Mouse (Mus musculus) brain, embryonic 14.5 days (tissue): Measurements from ENCODE around the gene Dcaf11. TPM values are rescaled to one million over a fixed set of nuclear protein-coding genes. Genes with fewer than 3 reads are reported as not detected.
A peak's percentile ranks its signal among the peaks of the same experiment; 100 is the strongest.

ENCODE experiments used
- DNase-seq: peaks from one replicate; pipeline ENCODE4 v3.0.0-alpha.2; 2011; ENCODE audit warnings: low read depth
- CTCF ChIP-seq: fragments of 200-500 bp; IDR thresholded peaks from 2 replicates; pipeline ENCODE4 v1.5.1; 2012; ENCODE audit warnings: inconsistent platforms, mild to moderate bottlenecking, moderate library complexity, borderline replicate concordance; ENCODE audit not compliant: insufficient read depth, insufficient read length; ENCODE audit errors: extremely low read depth
- POLR2A ChIP-seq: fragments of 200-500 bp; IDR thresholded peaks from 2 replicates; pipeline ENCODE4 v1.6.1; 2012; ENCODE audit warnings: mild to moderate bottlenecking, inconsistent platforms, borderline replicate concordance; ENCODE audit not compliant: poor library complexity, insufficient read depth, insufficient read length, severe bottlenecking; ENCODE audit errors: extremely low read depth
- polyA plus RNA-seq: library from polyadenylated mRNA; depleted of rRNA; stranded (reverse); fragments of >200 nt; gene quantifications from 2 replicates; pipeline ENCODE4 v1.2.3, GENCODE M21; 2012

The Dcaf11 gene
- polyA plus RNA-seq, 1 experiment, result 112 TPM

DNA sequence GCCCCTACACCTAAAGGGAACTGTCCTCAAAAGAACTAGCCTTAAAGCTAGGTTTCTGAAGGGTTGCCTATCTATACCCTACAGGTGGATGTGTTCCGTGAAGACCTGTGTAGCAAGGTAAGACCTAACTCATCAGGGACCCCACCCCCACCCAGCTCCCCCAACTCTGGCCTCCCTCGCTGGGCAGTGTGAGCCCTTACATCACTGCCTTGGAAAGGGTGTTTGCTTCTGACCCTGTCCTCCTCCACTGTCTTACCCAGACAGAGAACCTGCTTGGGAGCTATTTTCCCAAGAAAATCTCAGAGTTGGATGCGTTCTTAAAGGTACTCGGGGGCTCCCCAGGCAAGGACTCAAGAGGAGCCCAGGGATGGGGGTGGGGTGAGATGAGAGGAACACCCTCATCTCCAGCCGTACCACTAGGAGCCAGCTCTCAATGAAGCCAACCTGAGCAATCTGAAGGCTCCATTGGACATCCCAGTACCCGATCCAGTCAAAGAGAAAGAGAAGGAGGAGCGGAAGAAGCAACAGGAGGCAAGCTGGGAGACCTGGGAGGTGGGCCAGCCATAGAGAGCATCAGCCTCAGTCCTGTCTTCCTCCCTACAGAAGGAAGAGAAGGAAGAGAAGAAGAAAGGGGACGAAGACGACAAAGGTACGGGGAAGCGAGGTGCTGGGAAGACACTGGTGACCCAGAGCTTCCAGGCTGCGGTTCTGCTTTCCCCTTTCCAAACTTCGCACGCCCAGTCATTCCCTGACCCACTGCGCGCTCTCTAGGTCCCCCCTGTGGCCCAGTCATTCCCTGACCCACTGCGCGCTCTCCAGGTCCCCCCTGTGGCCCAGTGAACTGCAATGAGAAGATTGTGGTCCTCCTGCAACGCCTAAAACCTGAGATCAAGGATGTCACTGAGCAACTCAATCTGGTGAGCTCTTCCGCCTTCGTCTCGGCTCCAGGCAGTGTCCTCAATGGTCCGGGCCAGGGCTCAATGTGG, 20.0 kb downstream of the Dcaf11 start:
- no peak for DNase-seq
- no peak for TF ChIP-seq POLR2A
- no peak for TF ChIP-seq CTCF

DNA sequence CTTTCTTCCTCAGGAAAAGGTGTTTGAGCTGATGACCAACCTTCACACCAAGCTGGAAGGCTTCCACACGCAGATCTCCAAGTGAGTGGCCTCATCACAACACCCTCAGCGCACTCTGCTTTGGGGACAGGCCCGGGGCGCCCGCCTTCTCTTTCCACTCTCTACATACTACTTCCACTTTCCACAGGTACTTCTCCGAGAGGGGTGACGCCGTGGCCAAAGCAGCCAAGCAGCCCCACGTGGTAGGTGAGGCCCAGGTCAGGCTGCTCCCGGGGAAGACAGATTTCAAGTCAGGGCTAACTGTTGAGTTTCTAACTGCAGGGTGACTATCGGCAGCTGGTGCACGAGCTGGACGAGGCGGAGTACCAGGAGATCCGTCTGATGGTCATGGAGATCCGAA, 20.9 kb downstream of the Dcaf11 start:
- no peak for TF ChIP-seq POLR2A
- TF ChIP-seq CTCF, result no peak
- DNase-seq, result no peak

DNA sequence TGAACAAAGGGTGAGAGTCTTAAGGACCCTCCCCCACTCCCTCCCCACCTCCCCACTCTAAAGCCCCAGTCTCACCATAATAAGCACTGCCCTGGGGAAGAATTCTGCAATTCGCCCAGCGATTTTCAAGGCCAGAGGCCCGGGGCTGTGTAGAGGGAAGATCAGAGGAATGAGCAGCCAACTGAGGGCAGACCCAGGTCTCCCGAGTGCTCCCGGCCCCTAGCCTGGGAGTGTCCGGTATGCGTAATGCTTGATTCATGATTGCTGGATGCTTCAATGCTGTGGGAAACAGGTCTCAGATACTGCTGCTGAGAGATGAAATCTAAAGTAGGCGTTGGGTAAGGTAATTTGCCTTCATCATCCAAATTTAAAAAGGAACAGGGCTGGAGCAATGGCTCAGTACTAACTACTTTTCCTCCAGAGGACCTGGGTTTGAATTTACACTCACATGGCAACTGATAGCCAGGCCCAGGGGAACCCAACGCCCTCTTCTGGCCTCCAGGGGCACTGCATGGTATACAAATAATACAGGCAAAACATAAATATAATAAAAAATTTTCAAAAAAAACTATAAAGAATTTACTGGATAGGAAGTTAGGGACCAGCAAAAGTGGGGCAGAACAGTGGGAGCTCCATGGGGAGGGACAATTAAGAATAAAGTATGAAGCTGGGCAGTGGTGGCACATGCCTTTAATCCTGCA, 22.3 kb downstream of the Dcaf11 start:
- no peak for DNase-seq
- TF ChIP-seq CTCF (peak; percentile 43; the same call in 1 of the 2 replicates), POLR2A (no peak)

DNA sequence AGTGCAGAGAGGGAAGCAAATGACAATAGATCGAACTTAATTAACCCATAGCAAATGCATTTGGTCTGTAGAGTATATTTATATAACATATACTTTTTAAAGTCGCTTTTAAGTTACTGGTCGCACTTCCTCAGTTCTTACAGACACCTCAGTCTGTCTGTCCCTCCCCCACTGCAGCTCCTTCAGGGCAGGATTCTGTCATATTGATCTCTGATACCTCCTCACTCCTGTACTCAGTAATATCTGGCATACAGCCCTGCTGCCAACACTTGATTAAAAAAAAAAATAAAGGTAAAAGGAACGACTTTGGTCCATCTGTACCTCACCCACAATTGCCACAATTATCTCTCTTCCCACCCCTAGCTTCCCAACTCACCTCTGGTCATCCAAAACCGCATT, 24.5 kb downstream of the Dcaf11 start:
- no peak for DNase-seq
- TF ChIP-seq CTCF (no peak), POLR2A (no peak)

DNA sequence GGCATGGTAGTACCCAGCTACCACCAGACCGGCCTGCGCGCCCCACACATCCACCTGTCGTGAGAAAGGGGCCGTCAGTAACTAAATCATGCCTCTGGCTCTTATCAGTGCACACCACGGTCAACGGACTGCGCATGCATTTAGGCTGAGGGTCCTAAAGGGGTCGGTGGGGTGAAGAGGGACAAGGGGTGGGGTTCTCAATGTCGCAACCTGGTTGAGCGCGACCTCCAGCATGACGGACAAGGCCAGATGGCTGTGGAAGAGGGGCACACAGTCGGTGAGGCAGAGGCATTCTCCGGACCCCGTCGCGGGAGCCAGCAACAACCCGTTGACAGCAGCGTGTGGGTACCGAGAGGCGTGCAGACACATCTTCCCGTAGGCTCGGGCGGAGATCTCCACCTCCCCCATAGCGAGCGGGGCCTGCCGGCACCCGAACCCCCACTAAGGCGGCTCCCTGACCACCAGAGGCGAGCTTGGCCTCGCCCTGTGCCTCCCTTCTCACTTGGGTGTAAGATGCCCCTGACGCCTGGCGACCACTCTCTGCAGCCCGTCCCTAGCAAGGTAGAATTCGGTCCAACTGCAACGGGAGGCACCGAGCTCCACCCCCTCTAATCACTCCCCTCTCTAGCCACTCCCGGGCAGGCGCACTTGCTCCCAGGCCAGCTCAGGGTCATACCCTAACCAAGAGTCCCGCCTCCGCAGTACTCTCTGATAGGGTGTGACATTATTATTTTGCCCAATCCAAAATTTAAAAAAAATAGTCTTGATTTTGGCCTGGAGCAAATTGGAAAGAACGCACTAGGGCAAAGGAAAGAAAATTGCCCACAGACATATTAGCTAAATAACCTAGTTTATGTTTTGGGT, 25.1 kb downstream of the Dcaf11 start, which contains the start of gene Emc9:
Emc9 (minus strand) TSS at position 601 of the 864 bp plus-strand sequence.
- DNase-seq, result peak; percentile 46
- TF ChIP-seq CTCF, result no peak
- no peak for TF ChIP-seq POLR2A

DNA sequence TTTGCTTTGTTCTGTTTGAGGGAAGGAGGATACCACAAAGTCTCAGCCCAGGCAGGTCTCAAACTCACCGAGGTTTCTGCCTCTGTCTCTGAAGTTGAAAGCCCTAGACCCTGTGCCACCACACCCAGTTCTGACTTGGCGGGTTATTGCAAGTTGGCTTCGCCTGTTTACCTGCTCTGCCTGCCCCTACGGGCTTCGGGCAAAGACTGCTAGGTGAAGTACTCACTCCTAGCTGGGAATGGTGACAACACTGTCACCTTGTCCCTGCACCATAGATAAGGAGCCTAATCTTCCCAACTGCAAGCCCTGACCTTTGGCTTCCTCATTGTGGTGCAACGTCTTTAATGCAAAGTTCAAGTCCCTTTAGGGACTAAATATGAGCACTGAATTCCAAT, 25.8 kb downstream of the Dcaf11 start:
- TF ChIP-seq CTCF (no peak), POLR2A (no peak)
- DNase-seq, result no peak

DNA sequence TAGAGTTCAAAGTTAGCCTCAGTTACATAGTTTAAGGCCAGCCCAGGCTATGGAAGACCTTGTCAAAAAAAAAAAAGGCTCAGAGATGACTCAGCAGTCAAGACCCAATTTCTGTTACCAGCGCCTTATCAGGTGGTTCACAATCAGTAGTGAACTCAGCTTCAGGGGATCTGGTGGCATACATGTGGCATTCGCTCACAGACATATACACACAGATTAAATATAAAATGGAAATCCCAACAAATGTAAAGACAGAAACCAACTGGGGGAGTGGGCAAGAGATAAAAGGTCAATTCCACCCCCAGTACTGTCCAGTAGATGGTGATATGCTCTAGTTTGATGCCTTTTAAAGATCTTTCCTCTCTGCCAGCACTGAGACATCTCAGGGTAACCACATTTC, 26.3 kb downstream of the Dcaf11 start:
- DNase-seq, result no peak
- TF ChIP-seq POLR2A (no peak), CTCF (no peak)

DNA sequence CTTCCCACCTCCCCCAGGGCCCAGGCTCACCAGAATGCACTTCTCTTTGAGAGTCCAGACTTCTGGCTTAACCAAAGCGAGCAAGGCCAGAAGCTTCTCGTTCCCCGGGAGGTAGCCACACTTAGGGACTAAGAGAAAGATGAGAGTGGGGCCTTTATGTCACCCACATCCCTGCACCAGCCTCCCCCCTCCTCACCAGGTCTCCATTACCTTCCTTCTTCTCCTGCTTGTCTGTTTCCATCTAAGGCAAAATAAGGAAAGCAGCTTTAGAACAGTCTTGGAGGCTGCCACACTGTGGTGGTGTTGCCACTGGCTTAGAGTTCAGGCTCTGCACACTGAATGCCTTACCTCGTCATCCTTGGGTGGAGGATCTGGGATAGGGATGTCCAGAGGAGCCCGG, 29.5 kb downstream of the Dcaf11 start:
- TF ChIP-seq POLR2A, result no peak
- DNase-seq, result no peak

DNA sequence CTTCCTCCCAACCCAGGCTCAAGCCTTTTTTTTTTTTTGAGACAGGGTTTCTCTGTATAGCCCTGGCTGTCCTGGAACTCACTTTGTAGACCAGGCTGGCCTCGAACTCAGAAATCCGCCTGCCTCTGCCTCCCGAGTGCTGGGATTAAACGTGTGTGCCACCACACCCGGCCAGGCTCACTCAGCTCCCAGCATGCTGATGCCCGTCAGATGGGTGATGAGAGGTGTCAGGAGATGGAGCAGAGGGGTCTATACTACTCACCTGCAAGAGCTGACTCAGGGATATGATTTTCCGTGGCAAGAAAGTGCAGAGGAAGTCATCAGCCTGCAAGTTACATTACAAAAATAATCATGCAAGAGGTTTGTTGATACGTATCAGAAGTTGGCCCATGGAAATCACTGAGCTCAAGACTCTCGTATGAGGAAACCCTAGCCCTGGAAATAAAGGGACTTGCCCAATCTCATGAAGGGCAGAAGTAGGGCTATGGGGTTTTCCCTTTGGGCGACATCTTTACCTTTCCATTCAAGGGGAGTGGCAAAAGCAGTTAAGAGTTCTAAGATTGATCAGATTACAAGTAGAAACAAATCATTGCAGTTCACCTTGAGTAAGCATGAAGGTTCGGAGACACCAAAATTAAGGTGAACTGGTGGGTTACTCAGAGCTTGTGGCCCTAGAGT, 30.1 kb downstream of the Dcaf11 start:
- TF ChIP-seq CTCF (no peak), POLR2A (no peak)
- no peak for DNase-seq

DNA sequence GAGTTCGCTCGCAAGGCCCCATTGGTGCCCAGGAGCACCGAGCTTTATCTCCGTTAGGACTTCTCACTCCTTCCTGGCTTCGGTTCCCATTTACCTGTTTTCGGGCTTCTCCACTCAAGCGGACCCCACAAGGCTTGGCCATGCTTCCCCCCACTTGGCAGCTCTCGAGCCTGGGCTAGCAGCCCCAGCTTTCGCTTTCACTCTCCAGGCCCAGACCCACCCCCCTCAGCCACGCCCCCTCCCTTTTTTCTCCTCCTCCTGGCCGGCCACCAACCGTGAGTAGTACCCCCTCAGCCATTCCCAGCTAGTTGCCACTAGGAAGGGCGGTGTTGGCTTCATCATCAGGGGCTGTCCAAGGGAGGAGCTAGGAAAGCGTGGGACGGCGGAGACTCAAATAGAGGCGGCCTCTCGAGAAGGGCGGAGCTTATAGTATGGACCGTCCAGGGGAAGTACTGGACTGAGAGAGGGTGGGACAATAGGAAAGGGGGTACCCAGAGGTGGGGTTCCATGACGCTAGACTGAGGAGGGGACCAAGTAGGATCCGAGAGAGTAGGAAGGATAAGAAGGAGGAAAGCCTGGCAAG, 31.0 kb downstream of the Dcaf11 start, which contains the start of gene Psme2:
Psme2 (minus strand) TSS at position 366 of the 583 bp plus-strand sequence.
- peak; percentile 2; the same call in 1 of the 2 replicates for TF ChIP-seq CTCF
- TF ChIP-seq POLR2A, result peak; percentile 9; the same call in 1 of the 2 replicates
- peak; percentile 99 for DNase-seq
